Mouse (Mus musculus) thymus, adult 2 months (tissue): ENCODE measurements around the gene Palb2. TPM values are rescaled to one million over a fixed set of nuclear protein-coding genes. Genes with fewer than 3 reads are reported as not detected.

Experiments used
- DNase-seq: peaks from one replicate; pipeline ENCODE4 v3.0.0; 2021
- H3K27ac ChIP-seq: fragments of 200-500 bp; 2 replicates; pipeline ENCODE4 v1.5.1; 2012; ENCODE audit warnings: low read length, control low read depth; ENCODE audit not compliant: control insufficient read depth, insufficient read depth
- H3K27me3 ChIP-seq: fragments of 200-500 bp; 2 replicates; pipeline ENCODE4 v1.6.1; 2012; ENCODE audit warnings: mild to moderate bottlenecking, low read length, moderate library complexity, mixed read lengths; ENCODE audit not compliant: control insufficient read depth, insufficient read depth
- H3K36me3 ChIP-seq: fragments of 200-500 bp; 2 replicates; pipeline ENCODE4 v1.6.1; 2012; ENCODE audit warnings: mild to moderate bottlenecking, low read length, moderate library complexity; ENCODE audit not compliant: control insufficient read depth, insufficient read depth
- H3K4me1 ChIP-seq: fragments of 200-500 bp; replicated peaks from 2 replicates; pipeline ENCODE4 v1.6.1; 2012; ENCODE audit warnings: low read length; ENCODE audit not compliant: control insufficient read depth, insufficient read depth
- H3K4me3 ChIP-seq: fragments of 200-500 bp; 2 replicates; pipeline ENCODE4 v1.5.1; 2012; ENCODE audit warnings: mild to moderate bottlenecking, low read length, control low read depth, moderate library complexity; ENCODE audit not compliant: control insufficient read depth, insufficient read depth
- CTCF ChIP-seq: fragments of 200-500 bp; IDR thresholded peaks from 2 replicates; pipeline ENCODE4 v1.5.1; 2012; ENCODE audit warnings: mild to moderate bottlenecking, control low read depth, low read length, moderate library complexity, borderline replicate concordance; ENCODE audit not compliant: control insufficient read depth, poor library complexity, insufficient read depth; ENCODE audit errors: extremely low read depth
- POLR2A ChIP-seq: fragments of 200-500 bp; IDR thresholded peaks from 2 replicates; pipeline ENCODE4 v1.6.1; 2012; ENCODE audit warnings: mild to moderate bottlenecking, low read length, control low read depth, moderate library complexity; ENCODE audit not compliant: control insufficient read depth, poor library complexity, insufficient read depth; ENCODE audit errors: extremely low read depth
- WGBS: fragments of 180-500 bp; shearing (Covaris S2); methylation state at CpG from one replicate; pipeline ENCODE4 v1.1.7; 2018; 5-methylcytosine and 5-hydroxymethylcytosine counted together
- polyA plus RNA-seq: library from polyadenylated mRNA; depleted of rRNA; stranded (reverse); fragments of >200 nt; gene quantifications from 2 replicates; pipeline ENCODE4 v1.2.3, GENCODE M21; 2012

Palb2 gene
- polyA plus RNA-seq, 1 experiment: 6.1 TPM

DNA sequence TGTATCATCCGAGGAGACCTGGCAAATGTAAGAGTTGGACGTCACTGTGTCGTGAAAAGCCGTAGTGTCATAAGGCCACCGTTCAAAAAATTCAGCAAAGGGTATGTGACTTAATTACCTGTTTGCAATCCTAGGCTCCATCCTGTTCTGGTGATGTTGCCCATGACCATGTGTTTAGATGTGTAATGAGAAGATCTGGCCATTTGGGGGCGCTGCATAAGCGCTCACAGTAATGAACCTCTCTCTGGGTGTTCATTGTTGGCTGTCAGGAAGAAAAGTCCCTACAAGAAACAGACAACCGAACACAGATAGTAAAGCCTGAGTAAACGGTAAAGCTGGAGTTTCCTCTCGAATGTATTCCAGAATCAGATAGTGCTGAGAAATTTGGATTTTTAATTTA lies 2.3 kb upstream of the Palb2 start:
- peak; percentile 12 for DNase-seq
- Histone ChIP-seq H3K27me3 (no peaks in the 10 kb centered on the region), H3K36me3 (peaks cover 39% of the 10 kb centered on the region), H3K4me3 (no peak overlapping the region), H3K27ac (no peak overlapping the region), H3K4me1 (peaks cover 2% of the 10 kb centered on the region; the same call in 1 of the 2 replicates)
- WGBS: 85% methylated on average over 10 of the region's 10 CpGs
- TF ChIP-seq POLR2A (no peak), CTCF (no peak)

DNA sequence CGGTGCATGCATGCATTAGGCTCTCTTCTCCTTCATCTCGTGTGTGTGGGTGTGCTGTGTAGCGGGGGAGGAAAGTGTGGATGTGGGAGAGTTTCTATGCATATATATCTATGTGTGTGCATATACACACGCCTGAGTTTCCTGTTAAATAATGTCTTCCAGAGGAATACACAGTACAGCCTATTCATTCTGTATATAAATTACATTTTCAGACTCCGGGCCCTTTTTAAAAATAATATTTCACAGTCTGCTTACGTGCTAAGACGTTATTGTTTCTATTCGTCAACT lies 497 bp upstream of the Palb2 start:
- H3K4me3 ChIP-seq: peak overlapping the region; percentile 71
- H3K27me3 ChIP-seq: no peaks in the 10 kb centered on the region
- no peak for DNase-seq
- no peak overlapping the region for H3K27ac ChIP-seq
- TF ChIP-seq CTCF (no peak), POLR2A (no peak)
- H3K4me1 ChIP-seq: peaks cover 2% of the 10 kb centered on the region; the same call in 1 of the 2 replicates
- 9% methylated on average over 8 of the region's 8 CpGs for WGBS
- peaks cover 24% of the 10 kb centered on the region for H3K36me3 ChIP-seq

DNA sequence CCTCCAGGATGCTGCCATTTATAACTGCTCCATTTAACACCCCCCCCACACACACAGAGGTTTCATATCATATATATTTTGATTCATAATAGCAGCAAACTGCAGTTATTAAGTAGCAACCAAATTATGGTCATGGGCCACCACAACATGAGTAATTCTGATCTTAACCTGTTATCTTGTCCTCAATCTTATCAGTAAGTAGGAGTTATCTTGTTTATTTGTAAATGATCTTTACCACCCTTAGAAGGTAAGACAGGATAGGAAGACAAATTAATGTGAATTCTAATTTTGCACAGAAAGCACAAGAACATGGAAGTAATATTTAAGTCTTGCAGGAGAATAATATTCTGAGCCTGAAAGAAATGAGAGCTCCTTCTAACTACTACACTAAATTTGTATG lies 951 bp downstream of the Palb2 start:
- Histone ChIP-seq H3K27ac (no peak overlapping the region), H3K27me3 (no peaks in the 10 kb centered on the region), H3K36me3 (peaks cover 18% of the 10 kb centered on the region), H3K4me1 (peaks cover 2% of the 10 kb centered on the region; the same call in 1 of the 2 replicates), H3K4me3 (no peak overlapping the region)
- DNase-seq: no peak
- TF ChIP-seq CTCF (no peak), POLR2A (no peak)

GRCm38 (mm10) chr7:122126946-122127345 lies 5.8 kb downstream of the Palb2 start:
- H3K27ac ChIP-seq: no peak overlapping the region
- H3K27me3 ChIP-seq: no peaks in the 10 kb centered on the region
- H3K36me3 ChIP-seq: peaks cover 19% of the 10 kb centered on the region
- DNase-seq: no peak
- TF ChIP-seq CTCF (no peak), POLR2A (no peak)
- 97% methylated on average over 11 of the region's 11 CpGs for WGBS
- H3K4me1 ChIP-seq: no peaks in the 10 kb centered on the region
- no peak overlapping the region for H3K4me3 ChIP-seq

DNA sequence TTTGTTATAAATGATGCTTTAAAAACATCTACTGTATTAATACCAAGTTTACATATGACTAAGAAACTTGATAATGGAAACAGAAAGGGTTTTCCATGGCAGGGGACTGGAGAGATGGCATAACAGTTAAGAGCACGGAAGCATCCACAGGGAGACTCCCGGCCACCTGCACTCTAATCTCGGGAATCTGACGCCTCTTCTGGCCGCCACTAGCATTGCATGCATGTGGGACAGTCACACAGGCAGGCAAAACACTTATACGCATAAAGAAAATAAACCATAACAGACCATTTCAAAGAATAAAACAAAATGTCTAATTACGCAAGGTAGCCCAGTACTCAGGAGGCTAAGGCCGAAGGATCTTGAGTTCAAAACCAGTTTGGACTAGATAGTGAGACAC lies 7.1 kb downstream of the Palb2 start:
- Histone ChIP-seq H3K27ac (no peak overlapping the region), H3K36me3 (peaks cover 23% of the 10 kb centered on the region)
- WGBS: 91% methylated on average over 8 of the region's 8 CpGs

GRCm38 (mm10) chr7:122123518-122123917 lies 9.3 kb downstream of the Palb2 start:
- Histone ChIP-seq H3K4me3 (no peak overlapping the region), H3K36me3 (peaks cover 32% of the 10 kb centered on the region), H3K27ac (no peak overlapping the region), H3K4me1 (no peaks in the 10 kb centered on the region), H3K27me3 (no peaks in the 10 kb centered on the region)
- WGBS: 96% methylated on average over 4 of the region's 4 CpGs
- TF ChIP-seq CTCF: no peak
- no peak for TF ChIP-seq POLR2A
- no peak for DNase-seq

More for the DNA sequence above, 7.1 kb downstream of the Palb2 start:
- H3K4me3 ChIP-seq: no peak overlapping the region
- TF ChIP-seq CTCF: no peak
- H3K4me1 ChIP-seq: no peaks in the 10 kb centered on the region
- no peaks in the 10 kb centered on the region for H3K27me3 ChIP-seq
- DNase-seq: no peak

DNA sequence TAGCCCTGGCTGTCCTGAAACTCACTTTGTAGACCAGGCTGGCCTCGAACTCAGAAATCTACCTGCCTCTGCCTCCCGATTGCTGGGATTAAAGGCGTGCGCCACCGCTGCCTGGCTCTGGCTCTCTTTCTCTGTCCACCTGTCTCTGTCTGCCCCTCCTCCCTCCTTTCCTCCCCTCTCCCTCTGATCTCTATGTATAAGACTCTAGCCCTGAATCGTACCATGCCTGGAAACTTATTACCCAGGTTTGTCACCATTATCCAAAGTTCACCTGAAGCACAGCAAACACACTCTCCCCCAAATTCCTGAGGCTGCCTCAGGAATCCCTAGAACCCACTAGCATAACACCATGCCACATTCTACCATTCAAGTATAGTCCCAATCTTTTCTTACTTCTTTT lies 24.6 kb downstream of the Palb2 start:
- WGBS: 97% methylated on average over 6 of the region's 6 CpGs
- no peak for DNase-seq
- Histone ChIP-seq H3K4me3 (no peak overlapping the region), H3K4me1 (no peaks in the 10 kb centered on the region), H3K27ac (no peak overlapping the region), H3K27me3 (no peaks in the 10 kb centered on the region), H3K36me3 (0 out of 2 replicates have a peak, but pooled peaks cover 6% of the 10 kb centered on the region)
- TF ChIP-seq CTCF (no peak), POLR2A (no peak)
